Mouse (Mus musculus) intestine, postnatal 0 days (tissue): Measurements from ENCODE around the gene Veph1. TPM values are rescaled to one million over a fixed set of nuclear protein-coding genes. Genes with fewer than 3 reads are reported as not detected.

ENCODE experiments used
- ATAC-seq: fragments of 200-750 bp; cut with Nextera tagmentation; 2 replicates; pipeline ENCODE4 v1.8.0; 2017; ENCODE audit warnings: mild to moderate bottlenecking, moderate TSS enrichment, moderate library complexity
- H3K27ac ChIP-seq: fragments of 300-500 bp; sonication (generic); 2 replicates; pipeline ENCODE4 v1.5.1; 2014; ENCODE audit warnings: mild to moderate bottlenecking, low read depth, low read length, moderate library complexity
- H3K27me3 ChIP-seq: fragments of 300-500 bp; sonication (generic); replicated peaks from 2 replicates; pipeline ENCODE4 v1.6.1; 2014; ENCODE audit warnings: low read length, mixed read lengths; ENCODE audit not compliant: control insufficient read depth, insufficient read depth
- H3K36me3 ChIP-seq: fragments of 300-500 bp; sonication (generic); 2 replicates; pipeline ENCODE4 v1.6.1; 2014; ENCODE audit warnings: mild to moderate bottlenecking, moderate library complexity; ENCODE audit not compliant: control insufficient read depth, insufficient read depth
- H3K4me1 ChIP-seq: fragments of 300-500 bp; sonication (generic); replicated peaks from 2 replicates; pipeline ENCODE4 v1.6.1; 2014; ENCODE audit warnings: antibody characterized with exemption, low read length, mixed read lengths; ENCODE audit not compliant: control insufficient read depth, insufficient read depth
- H3K4me2 ChIP-seq: fragments of 300-500 bp; sonication (generic); replicated peaks from 2 replicates; pipeline ENCODE4 v1.6.1; 2014; ENCODE audit warnings: low read depth, mild to moderate bottlenecking, moderate library complexity
- H3K4me3 ChIP-seq: fragments of 300-500 bp; sonication (generic); 2 replicates; pipeline ENCODE4 v1.5.1; 2014; ENCODE audit warnings: low read depth, low read length
- H3K9ac ChIP-seq: fragments of 300-500 bp; sonication (generic); 2 replicates; pipeline ENCODE4 v1.6.1; 2014; ENCODE audit warnings: mild to moderate bottlenecking, low read depth, low read length
- H3K9me3 ChIP-seq: fragments of 300-500 bp; sonication (generic); 2 replicates; pipeline ENCODE4 v1.6.1; 2016; ENCODE audit warnings: mixed run types; ENCODE audit not compliant: control insufficient read depth
- CTCF ChIP-seq: sonication (generic); IDR thresholded peaks from 2 replicates; pipeline ENCODE4 v1.5.1; 2016; ENCODE audit warnings: low read depth, mild to moderate bottlenecking, control low read depth, antibody characterized with exemption, moderate library complexity
- WGBS: fragments of 180-500 bp; shearing (Covaris S2); extraction: QIAGEN DNeasy Blood & Tissue Kit; methylation state at CpG from one replicate; pipeline ENCODE4 v1.1.7; 2014; 5-methylcytosine and 5-hydroxymethylcytosine counted together
- polyA plus RNA-seq: library from polyadenylated mRNA; unstranded; fragments of >200 nt; fragmentation: Nextera tagmentation; extraction: Ambion mirVana; gene quantifications from 2 replicates; pipeline ENCODE4 v1.2.1, GENCODE M21; 2015

The Veph1 gene
- polyA plus RNA-seq, 1 experiment from 2014 or later: not detected

GRCm38 (mm10) chr3:66292356-66292946 lies 4.2 kb downstream of the Veph1 start:
- H3K27ac ChIP-seq: no peak overlapping the region
- peak overlapping the region; percentile 28 for H3K4me3 ChIP-seq
- H3K9ac ChIP-seq: no peak overlapping the region; the same call in 1 of the 2 replicates
- H3K36me3 ChIP-seq: no peaks in the 10 kb centered on the region
- WGBS: 3% methylated on average over 20 of the region's 20 CpGs
- TF ChIP-seq CTCF: no peak
- H3K4me2 ChIP-seq: peak overlapping the region; percentile 64
- 0 out of 2 replicates have a peak, but pooled peaks have one; percentile 22 for ATAC-seq
- H3K9me3 ChIP-seq: no peaks in the 10 kb centered on the region
- H3K27me3 ChIP-seq: no peaks in the 10 kb centered on the region
- H3K4me1 ChIP-seq: no peaks in the 10 kb centered on the region

- ATAC-seq: no peak
- H3K9me3 ChIP-seq: no peaks in the 10 kb centered on the region
- H3K4me2 ChIP-seq: no peak overlapping the region
- no peaks in the 10 kb centered on the region for H3K4me1 ChIP-seq
- no peaks in the 10 kb centered on the region for H3K36me3 ChIP-seq
- no peaks in the 10 kb centered on the region for H3K27me3 ChIP-seq
- H3K27ac ChIP-seq: no peak overlapping the region
- TF ChIP-seq CTCF: no peak
- H3K4me3 ChIP-seq: no peak overlapping the region
- 74% methylated on average over 4 of the region's 4 CpGs for WGBS
- no peak overlapping the region for H3K9ac ChIP-seq
Measured at GRCm38 (mm10) chr3:66263270-66263669, 33.4 kb downstream of the Veph1 start.

- Histone ChIP-seq H3K4me3 (no peak overlapping the region), H3K9ac (no peak overlapping the region), H3K27ac (no peak overlapping the region), H3K27me3 (no peaks in the 10 kb centered on the region), H3K4me2 (no peak overlapping the region), H3K36me3 (no peaks in the 10 kb centered on the region), H3K4me1 (no peaks in the 10 kb centered on the region), H3K9me3 (no peaks in the 10 kb centered on the region)
- ATAC-seq: no peak
- peak; percentile 64 for TF ChIP-seq CTCF
- 32% methylated on average over 5 of the region's 5 CpGs for WGBS
Measured at GRCm38 (mm10) chr3:66262319-66262718, 34.3 kb downstream of the Veph1 start.

- Histone ChIP-seq H3K27me3 (no peaks in the 10 kb centered on the region), H3K36me3 (no peaks in the 10 kb centered on the region), H3K4me1 (no peaks in the 10 kb centered on the region), H3K9ac (no peak overlapping the region), H3K4me3 (no peak overlapping the region), H3K9me3 (no peaks in the 10 kb centered on the region), H3K27ac (no peak overlapping the region), H3K4me2 (no peak overlapping the region)
- TF ChIP-seq CTCF: no peak
- WGBS: 87% methylated on average over 9 of the region's 9 CpGs
- no peak for ATAC-seq
Measured at GRCm38 (mm10) chr3:66254504-66255105, 42.0 kb downstream of the Veph1 start.

- WGBS: 83% methylated on average over 7 of the region's 7 CpGs
- no peaks in the 10 kb centered on the region for H3K36me3 ChIP-seq
- H3K4me1 ChIP-seq: no peaks in the 10 kb centered on the region
- no peaks in the 10 kb centered on the region for H3K27me3 ChIP-seq
- H3K9ac ChIP-seq: no peak overlapping the region
- H3K4me3 ChIP-seq: no peak overlapping the region
- no peak overlapping the region for H3K27ac ChIP-seq
- no peak for TF ChIP-seq CTCF
- no peak for ATAC-seq
- H3K9me3 ChIP-seq: no peaks in the 10 kb centered on the region
- H3K4me2 ChIP-seq: no peak overlapping the region
Measured at GRCm38 (mm10) chr3:66251842-66252241, 44.8 kb downstream of the Veph1 start.

- ATAC-seq: no peak
- H3K4me1 ChIP-seq: no peaks in the 10 kb centered on the region
- no peaks in the 10 kb centered on the region for H3K9me3 ChIP-seq
- H3K9ac ChIP-seq: no peak overlapping the region
- no peak overlapping the region for H3K4me3 ChIP-seq
- no peak overlapping the region for H3K4me2 ChIP-seq
- no peaks in the 10 kb centered on the region for H3K27me3 ChIP-seq
- no peaks in the 10 kb centered on the region for H3K36me3 ChIP-seq
- TF ChIP-seq CTCF: no peak
- H3K27ac ChIP-seq: no peak overlapping the region
Measured at GRCm38 (mm10) chr3:66240476-66240875, 56.2 kb downstream of the Veph1 start.
